Mouse (Mus musculus) kidney, embryonic 14.5 days (tissue): Measurements from ENCODE around the gene Atxn1. TPM values are rescaled to one million over a fixed set of nuclear protein-coding genes. Genes with fewer than 3 reads are reported as not detected.

Experiments
- ATAC-seq: fragments of 200-750 bp; cut with Nextera tagmentation; 2 replicates; pipeline ENCODE4 v1.8.0; 2017; ENCODE audit warnings: moderate number of reproducible peaks, mild to moderate bottlenecking, moderate TSS enrichment, moderate library complexity; ENCODE audit not compliant: low FRiP score, low TSS enrichment
- H3K27ac ChIP-seq: fragments of 300-500 bp; sonication (generic); 2 replicates; pipeline ENCODE4 v1.5.1; 2014; ENCODE audit warnings: low read depth, mild to moderate bottlenecking, low read length, moderate library complexity, mixed read lengths
- H3K27me3 ChIP-seq: fragments of 300-500 bp; sonication (generic); 2 replicates; pipeline ENCODE4 v1.6.1; 2014; ENCODE audit warnings: mild to moderate bottlenecking, low read length; ENCODE audit not compliant: control insufficient read depth, insufficient read depth
- H3K36me3 ChIP-seq: fragments of 300-500 bp; sonication (generic); 2 replicates; pipeline ENCODE4 v1.6.1; 2014; ENCODE audit warnings: low read length, mixed read lengths; ENCODE audit not compliant: control insufficient read depth, insufficient read depth
- H3K4me1 ChIP-seq: fragments of 300-500 bp; sonication (generic); 2 replicates; pipeline ENCODE4 v1.6.1; 2014; ENCODE audit warnings: low read length, mixed read lengths; ENCODE audit not compliant: control insufficient read depth, insufficient read depth
- H3K4me2 ChIP-seq: fragments of 300-500 bp; sonication (generic); replicated peaks from 2 replicates; pipeline ENCODE4 v1.6.1; 2014; ENCODE audit warnings: low read depth, mild to moderate bottlenecking, low read length
- H3K4me3 ChIP-seq: fragments of 300-500 bp; sonication (generic); 2 replicates; pipeline ENCODE4 v1.5.1; 2014; ENCODE audit warnings: mild to moderate bottlenecking, low read length
- H3K9ac ChIP-seq: fragments of 300-500 bp; sonication (generic); 2 replicates; pipeline ENCODE4 v1.6.1; 2014; ENCODE audit warnings: low read depth, mild to moderate bottlenecking, low read length, moderate library complexity
- H3K9me3 ChIP-seq: fragments of 300-500 bp; sonication (generic); 2 replicates; pipeline ENCODE4 v1.6.1; 2016; ENCODE audit warnings: low read length; ENCODE audit not compliant: control insufficient read depth
- WGBS: fragments of 180-500 bp; shearing (Covaris S2); extraction: QIAGEN DNeasy Blood & Tissue Kit; methylation state at CpG from one replicate; pipeline ENCODE4 v1.1.7; 2014; 5-methylcytosine and 5-hydroxymethylcytosine counted together
- polyA plus RNA-seq: library from polyadenylated mRNA; unstranded; fragments of >200 nt; fragmentation: Nextera tagmentation; extraction: Ambion mirVana; gene quantifications from 2 replicates; pipeline ENCODE4 v1.2.1, GENCODE M21; 2014

Atxn1 gene
- polyA plus RNA-seq, 1 experiment from 2014 or later = 4.0 TPM

DNA sequence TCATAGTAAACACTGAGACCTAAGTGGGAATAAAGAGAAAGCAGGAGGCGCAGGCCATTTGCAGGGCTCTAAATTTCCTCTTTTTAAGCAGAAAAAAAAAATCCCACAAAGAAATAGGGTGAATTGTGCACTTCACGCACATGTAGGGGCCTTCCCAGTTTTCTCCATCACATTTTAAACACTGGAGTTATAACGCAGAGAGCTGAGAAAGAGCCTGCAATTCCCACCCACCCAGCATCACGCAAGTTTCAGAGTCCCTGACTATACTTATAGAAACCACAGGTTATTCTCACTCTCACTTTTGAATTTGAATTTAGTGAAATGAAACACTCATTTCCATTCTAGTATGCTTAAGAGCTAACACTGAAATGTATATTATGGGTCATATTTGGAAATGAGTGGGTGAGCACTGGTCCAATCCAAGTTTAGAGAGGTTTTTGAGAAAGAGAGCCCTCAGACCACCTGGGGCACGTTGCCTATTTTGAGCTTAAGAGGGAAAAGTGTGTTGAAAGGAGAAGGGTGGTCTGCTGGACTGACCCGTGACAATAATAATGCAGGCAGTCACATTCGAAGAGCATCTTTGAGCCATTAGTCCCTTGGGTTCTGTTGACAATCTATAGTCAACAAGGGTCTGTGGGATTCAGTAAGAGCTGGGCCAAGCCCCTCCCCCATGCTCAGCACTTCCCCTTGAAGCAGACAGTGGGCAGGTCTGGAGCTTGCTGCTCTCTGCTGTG is 279.1 kb downstream of the Atxn1 start:
- no peaks in the 10 kb centered on the region for H3K27me3 ChIP-seq

GRCm38 (mm10) chr13:45684891-45685311 is 279.9 kb downstream of the Atxn1 start:
- 64% methylated on average over 4 of the region's 4 CpGs for WGBS
- Histone ChIP-seq H3K27me3 (no peaks in the 10 kb centered on the region), H3K9me3 (no peaks in the 10 kb centered on the region), H3K9ac (no peak overlapping the region), H3K4me1 (no peaks in the 10 kb centered on the region), H3K36me3 (no peaks in the 10 kb centered on the region), H3K27ac (no peak overlapping the region), H3K4me2 (no peak overlapping the region), H3K4me3 (no peak overlapping the region)
- ATAC-seq = no peak

More for the DNA sequence above, 279.1 kb downstream of the Atxn1 start:
- H3K9ac ChIP-seq = no peak overlapping the region
- no peaks in the 10 kb centered on the region for H3K9me3 ChIP-seq
- no peaks in the 10 kb centered on the region for H3K4me1 ChIP-seq
- no peak overlapping the region for H3K27ac ChIP-seq
- H3K36me3 ChIP-seq = no peaks in the 10 kb centered on the region
- no peak overlapping the region for H3K4me2 ChIP-seq
- H3K4me3 ChIP-seq = no peak overlapping the region
- 86% methylated on average over 7 of the region's 7 CpGs for WGBS
- ATAC-seq = no peak

DNA sequence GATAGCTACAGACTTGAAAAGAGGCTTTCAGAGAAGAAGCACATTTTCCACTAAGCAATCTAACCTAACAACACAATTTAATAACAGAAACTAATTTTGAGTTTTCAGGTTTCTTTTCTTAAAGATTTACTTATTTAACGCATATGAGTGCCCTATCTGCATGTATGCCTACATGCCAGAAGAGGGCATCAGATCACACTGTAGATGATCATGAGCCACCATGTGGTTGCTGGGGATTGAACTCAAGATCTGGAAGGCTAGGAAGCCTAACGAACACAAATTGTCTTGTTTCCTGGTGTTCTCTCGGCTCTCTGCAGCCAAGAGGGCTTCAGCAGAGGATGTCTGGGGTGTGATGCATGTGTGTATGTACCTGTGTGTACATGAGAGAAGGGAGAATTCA is 280.8 kb downstream of the Atxn1 start:
- no peak overlapping the region for H3K4me3 ChIP-seq
- no peak for ATAC-seq
- no peaks in the 10 kb centered on the region for H3K27me3 ChIP-seq
- no peaks in the 10 kb centered on the region for H3K36me3 ChIP-seq
- H3K9me3 ChIP-seq = no peaks in the 10 kb centered on the region
- H3K4me2 ChIP-seq = no peak overlapping the region
- H3K27ac ChIP-seq = no peak overlapping the region
- 70% methylated on average over 3 of the region's 3 CpGs for WGBS
- no peaks in the 10 kb centered on the region for H3K4me1 ChIP-seq
- no peak overlapping the region for H3K9ac ChIP-seq

DNA sequence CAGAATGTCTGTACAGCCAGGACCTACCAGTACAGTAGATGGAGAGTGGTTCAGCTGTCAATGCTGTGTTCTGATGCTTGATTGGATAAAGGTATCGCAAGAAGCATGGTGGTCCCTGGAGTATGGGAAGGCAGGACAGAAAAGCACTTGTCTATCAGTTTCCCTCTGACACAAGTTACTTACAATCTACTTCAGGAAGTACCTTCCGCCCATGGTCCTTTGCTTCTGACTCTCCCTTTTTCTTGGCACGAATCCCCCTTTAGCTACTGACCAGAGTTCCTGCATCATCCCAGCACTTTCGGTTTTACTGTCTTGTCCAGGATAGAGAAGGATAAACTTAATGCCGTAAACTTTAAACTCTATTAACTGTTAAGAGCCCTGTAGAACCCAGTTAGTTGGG is 283.6 kb downstream of the Atxn1 start:
- Histone ChIP-seq H3K9me3 (no peaks in the 10 kb centered on the region), H3K4me3 (no peak overlapping the region), H3K27ac (no peak overlapping the region), H3K36me3 (no peaks in the 10 kb centered on the region), H3K4me1 (no peaks in the 10 kb centered on the region), H3K4me2 (no peak overlapping the region), H3K9ac (no peak overlapping the region), H3K27me3 (no peaks in the 10 kb centered on the region)
- WGBS = 79% methylated on average over 5 of the region's 5 CpGs
- ATAC-seq = no peak

GRCm38 (mm10) chr13:45680651-45681050 is 284.2 kb downstream of the Atxn1 start:
- H3K4me3 ChIP-seq = no peak overlapping the region
- no peaks in the 10 kb centered on the region for H3K4me1 ChIP-seq
- no peaks in the 10 kb centered on the region for H3K27me3 ChIP-seq
- H3K4me2 ChIP-seq = no peak overlapping the region
- no peaks in the 10 kb centered on the region for H3K36me3 ChIP-seq
- ATAC-seq = no peak
- WGBS = 52% methylated on average over 5 of the region's 5 CpGs
- no peak overlapping the region for H3K9ac ChIP-seq
- H3K9me3 ChIP-seq = no peaks in the 10 kb centered on the region
- no peak overlapping the region for H3K27ac ChIP-seq

DNA sequence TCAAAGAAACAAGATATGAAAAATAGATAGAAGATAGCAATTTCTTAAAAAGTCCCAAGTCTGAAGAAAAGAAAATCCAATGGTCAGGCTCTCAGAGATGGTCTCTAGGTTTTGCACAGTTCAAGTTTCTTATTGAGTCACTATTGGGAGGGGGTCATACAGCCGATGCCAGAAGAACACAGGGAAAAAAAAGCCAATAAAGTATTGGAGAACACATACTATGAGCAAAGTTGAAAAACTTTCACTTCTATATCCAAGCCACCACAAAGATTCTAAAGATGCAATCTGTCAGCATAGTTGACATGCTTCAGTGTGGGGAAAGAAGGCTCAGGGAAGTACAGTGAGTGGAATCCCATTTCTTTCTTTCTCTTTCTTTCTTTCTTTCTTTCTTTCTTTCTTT is 285.7 kb downstream of the Atxn1 start:
- no peaks in the 10 kb centered on the region for H3K4me1 ChIP-seq
- WGBS = 96% methylated on average over 1 of the region's 1 CpGs
- no peaks in the 10 kb centered on the region for H3K27me3 ChIP-seq
- H3K4me2 ChIP-seq = no peak overlapping the region
- no peaks in the 10 kb centered on the region for H3K9me3 ChIP-seq
- H3K9ac ChIP-seq = no peak overlapping the region
- ATAC-seq = no peak
- H3K4me3 ChIP-seq = no peak overlapping the region
- no peak overlapping the region for H3K27ac ChIP-seq
- no peaks in the 10 kb centered on the region for H3K36me3 ChIP-seq

DNA sequence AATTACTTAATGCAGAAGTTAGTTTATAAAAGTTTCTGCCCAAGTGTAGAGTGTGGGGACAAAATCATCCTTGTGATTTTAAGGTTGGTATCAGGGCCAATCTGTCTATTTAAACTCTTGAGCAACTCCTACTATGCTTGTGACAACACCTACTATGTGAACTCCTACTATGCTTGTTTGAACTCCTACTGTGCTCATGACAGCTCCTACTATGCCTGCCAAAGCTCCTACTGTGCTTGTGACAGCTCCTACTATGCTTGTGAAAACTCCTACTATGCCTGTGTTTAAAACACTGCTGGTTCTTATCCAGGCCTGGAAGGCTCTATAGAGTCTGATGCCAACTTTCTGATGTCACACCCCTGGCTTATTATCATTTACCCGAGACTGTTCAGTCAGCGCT is 292.2 kb downstream of the Atxn1 start:
- Histone ChIP-seq H3K9me3 (no peaks in the 10 kb centered on the region), H3K9ac (no peak overlapping the region), H3K4me2 (no peak overlapping the region), H3K27me3 (no peaks in the 10 kb centered on the region), H3K27ac (no peak overlapping the region), H3K36me3 (no peaks in the 10 kb centered on the region), H3K4me3 (no peak overlapping the region), H3K4me1 (no peaks in the 10 kb centered on the region)
- WGBS = 83% methylated on average over 2 of the region's 2 CpGs
- ATAC-seq = no peak

DNA sequence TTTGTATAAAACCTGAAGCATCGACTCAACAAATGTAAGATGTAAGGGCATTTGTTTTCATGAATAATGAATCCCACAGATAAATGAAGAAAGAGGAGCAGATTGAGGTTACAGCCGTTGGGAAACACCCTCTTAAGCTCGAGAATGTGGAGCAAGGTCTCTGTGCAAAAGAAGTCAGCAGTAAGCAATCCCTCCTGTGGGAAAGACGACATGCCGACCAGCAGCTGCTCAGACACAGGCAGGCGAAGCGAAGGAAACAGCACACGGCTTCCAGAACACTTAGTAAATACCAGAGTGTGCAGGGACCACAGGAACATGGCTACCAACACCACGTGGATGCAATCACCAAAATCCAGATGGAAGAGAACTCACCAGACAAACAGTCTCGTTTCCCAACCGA is 294.8 kb downstream of the Atxn1 start:
- Histone ChIP-seq H3K27ac (no peak overlapping the region), H3K4me2 (no peak overlapping the region), H3K27me3 (no peaks in the 10 kb centered on the region), H3K9ac (no peak overlapping the region), H3K36me3 (no peaks in the 10 kb centered on the region), H3K9me3 (no peaks in the 10 kb centered on the region), H3K4me3 (no peak overlapping the region), H3K4me1 (no peaks in the 10 kb centered on the region)
- 84% methylated on average over 11 of the region's 11 CpGs for WGBS
- no peak for ATAC-seq

GRCm38 (mm10) chr13:45662852-45663251 is 302.0 kb downstream of the Atxn1 start:
- no peaks in the 10 kb centered on the region for H3K27me3 ChIP-seq
- H3K27ac ChIP-seq = no peak overlapping the region
- H3K4me2 ChIP-seq = no peak overlapping the region
- no peak overlapping the region for H3K9ac ChIP-seq
- no peaks in the 10 kb centered on the region for H3K36me3 ChIP-seq
- WGBS = 89% methylated on average over 10 of the region's 10 CpGs
- no peaks in the 10 kb centered on the region for H3K4me1 ChIP-seq
- no peak for ATAC-seq
- no peaks in the 10 kb centered on the region for H3K9me3 ChIP-seq
- no peak overlapping the region for H3K4me3 ChIP-seq
